Mouse (Mus musculus): ENCODE results near the gene Rxra.

The Rxra gene

DNA sequence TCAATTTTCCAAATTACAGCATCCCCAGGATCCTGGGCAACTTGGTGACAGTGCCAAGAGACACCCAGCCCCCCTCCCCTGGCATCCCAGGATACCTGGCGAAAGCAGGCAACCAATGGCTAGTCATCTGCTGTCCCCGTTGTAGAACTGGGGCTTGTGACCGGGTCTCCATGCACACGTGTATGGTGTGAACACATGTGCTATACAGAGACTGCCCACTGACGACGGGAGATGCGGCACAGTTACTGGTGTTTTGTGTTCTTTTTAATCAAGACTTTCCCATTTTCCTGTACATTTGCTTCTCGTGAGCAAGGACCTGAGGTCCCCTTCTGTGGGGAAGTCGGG is 85.7 kb downstream of the Rxra start:
- in situ Hi-C loops (cut with MboI; ENCODE audit: low sequenced_read_pairs), result loop anchor here (25.0 kb wide), 1 partner anchor 475 kb away; no protein-coding TSS in a partner anchor

DNA sequence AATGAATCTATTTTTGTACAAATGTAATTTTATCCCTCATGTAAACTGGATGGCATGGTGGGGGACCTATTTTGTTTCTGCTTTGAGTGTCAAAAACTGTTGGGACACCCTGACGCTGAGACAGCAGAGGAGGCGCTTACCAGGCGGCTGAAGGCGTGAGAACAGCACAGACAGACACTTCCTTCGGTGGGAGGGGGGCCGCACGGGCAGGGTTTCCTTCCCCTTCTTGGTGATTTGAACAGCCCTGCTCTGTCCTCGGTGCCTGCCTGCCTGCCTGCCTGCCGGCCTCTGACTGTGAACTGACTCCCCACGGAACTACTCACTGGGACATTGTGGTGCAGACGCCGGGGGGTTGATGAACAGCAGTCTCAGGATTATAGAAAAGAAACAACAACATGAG is 86.3 kb downstream of the Rxra start:
- in situ Hi-C loops (cut with MboI; ENCODE audit: low sequenced_read_pairs), result loop anchor here (25.0 kb wide), 1 partner anchor 475 kb away; no protein-coding TSS in a partner anchor

DNA sequence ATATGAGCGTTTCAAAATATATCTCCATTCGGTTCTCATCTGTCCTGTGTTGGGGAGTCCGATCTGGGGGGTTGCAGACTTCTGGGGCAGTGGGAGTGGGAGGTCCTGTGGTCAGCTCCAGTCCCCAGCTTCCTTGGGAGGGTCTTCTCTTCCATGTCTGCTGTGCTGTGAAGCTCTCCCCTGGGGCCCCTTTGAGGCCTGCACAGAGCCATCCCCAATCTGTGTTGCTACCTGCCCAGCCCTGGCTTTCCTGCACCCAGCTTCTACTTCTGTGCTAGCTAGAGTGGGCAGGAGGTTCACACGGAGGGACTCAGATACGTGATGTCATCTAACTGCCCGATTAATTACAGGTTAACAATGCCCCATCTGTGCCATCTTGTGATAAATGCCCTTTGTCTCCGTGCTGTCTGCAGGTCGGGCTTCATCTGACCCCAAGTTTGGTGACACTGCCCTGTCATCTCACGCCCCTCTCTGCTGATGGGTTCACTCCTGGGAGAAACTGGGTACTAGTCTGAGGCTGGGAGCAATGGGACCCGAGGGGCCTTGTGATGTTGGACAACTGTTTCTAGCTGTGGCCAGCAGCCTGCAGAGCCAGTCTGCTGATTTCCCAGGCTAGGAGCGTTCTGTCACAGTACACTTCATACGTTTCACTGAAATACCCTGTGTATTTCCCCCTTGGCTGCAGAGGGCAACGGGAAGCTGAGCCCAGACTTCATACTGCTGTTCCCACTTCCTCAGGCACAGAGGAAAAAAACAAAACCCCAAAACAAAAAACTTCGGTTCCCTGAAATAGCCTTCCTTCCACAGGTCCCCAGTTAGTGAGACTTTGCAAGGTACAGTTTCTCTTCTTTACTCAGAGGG is 86.9 kb downstream of the Rxra start:
- in situ Hi-C loops (cut with MboI; ENCODE audit: low sequenced_read_pairs), result loop anchor here (25.0 kb wide), 1 partner anchor 476 kb away; no protein-coding TSS in a partner anchor

DNA sequence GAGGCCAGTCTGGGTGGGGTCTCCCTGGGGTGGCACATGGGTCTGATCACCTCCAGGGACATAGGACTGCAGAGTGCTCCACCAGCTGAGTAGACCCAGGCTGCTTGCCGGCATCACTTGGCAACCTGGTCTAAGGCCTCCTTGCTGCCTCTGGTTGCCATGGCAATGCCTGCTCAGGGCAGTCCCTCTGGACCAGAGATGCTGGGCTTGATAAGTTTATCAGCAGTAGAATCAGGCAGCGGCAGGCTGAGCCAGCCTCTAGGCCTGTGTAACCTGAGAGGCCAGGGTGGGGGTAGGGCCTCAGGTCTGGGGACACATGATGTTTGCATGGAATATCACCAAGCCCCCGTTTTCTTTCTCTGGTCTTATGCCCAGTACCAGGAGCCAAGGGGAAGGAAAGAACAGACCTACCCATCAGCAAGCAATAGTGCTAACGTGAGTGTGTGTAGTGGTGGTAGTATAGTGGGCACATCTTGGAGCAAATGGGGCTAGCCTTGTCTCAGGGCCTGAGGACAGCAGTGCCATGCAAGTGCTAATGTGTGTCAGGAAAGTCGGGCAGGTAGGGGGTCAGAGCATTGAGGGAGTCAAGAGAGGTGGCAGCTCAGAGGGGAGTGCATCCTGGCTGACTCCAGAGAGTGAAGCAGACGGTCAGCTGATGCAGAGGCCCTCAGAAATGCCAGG is 88.2 kb downstream of the Rxra start:
- in situ Hi-C loops (cut with MboI; ENCODE audit: low sequenced_read_pairs), result loop anchor here (25.0 kb wide), 1 partner anchor 477 kb away; no protein-coding TSS in a partner anchor

DNA sequence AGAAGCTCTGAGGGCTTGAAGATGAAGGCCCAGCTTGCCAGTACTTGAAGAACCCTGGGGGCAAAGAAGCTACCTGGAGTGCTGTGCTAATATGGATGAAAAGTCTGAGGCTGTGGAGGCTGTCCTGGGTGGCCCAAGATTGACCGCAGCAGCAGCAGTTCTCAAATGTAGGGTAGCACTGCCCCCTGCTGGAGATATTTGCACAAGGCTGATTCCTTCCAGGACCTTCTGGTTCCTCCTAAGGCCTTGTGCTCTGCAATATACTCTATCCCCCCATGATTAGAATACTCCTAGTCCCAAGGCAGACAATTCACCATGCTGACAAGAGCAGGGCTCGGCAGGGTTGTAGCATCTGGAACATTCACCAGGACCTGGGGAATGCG is 88.7 kb downstream of the Rxra start:
- in situ Hi-C loops (cut with MboI; ENCODE audit: low sequenced_read_pairs), result loop anchor here (5.0 to 25.0 kb wide), 2 partner anchors 208 to 478 kb away; no protein-coding TSS in a partner anchor

DNA sequence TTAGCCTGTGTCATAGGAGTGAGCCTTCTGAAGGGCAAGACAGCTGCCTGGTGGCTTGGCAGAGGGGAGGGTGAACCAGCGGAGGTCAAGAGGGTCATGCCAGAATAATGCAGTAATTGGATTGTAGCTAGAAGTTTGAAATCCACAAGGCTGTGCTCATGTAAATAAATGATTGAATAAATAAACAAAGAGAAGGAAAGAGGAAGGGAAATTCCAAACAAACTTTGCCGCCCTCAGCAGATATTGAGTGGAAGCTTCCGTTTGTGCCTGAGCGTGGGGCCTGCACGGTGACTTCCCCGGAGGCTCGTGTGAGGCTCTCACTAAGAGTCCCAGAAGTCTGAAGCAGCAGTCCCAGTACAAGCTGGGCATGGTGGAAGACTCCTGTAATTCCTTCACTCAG is 91.5 kb downstream of the Rxra start:
- in situ Hi-C loops (cut with MboI; ENCODE audit: low sequenced_read_pairs), result loop anchor here (5.0 to 25.0 kb wide), 2 partner anchors 210 to 480 kb away; no protein-coding TSS in a partner anchor

DNA sequence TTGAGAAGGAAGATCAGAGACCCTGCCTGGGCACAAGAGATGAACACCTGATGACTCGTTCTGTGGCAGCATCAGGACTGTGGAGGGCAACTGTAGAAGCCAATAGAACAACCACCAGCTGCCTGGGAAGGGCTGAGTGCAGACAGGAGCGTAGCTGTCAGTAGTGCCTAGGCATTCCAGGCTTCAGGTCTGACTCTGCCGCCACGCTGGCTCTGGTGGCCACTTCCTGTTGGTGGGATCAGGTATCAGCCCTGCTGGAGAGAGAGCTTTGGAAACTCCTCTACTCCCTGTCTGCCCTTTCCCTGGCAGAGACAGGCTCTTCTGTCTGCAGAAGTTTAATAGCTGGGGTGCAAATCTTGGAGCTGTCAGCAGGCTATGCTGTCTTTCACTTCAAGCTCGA is 93.5 kb downstream of the Rxra start:
- in situ Hi-C loops (cut with MboI; ENCODE audit: low sequenced_read_pairs), result loop anchor here (5.0 to 25.0 kb wide), 2 partner anchors 212 to 482 kb away; no protein-coding TSS in a partner anchor

DNA sequence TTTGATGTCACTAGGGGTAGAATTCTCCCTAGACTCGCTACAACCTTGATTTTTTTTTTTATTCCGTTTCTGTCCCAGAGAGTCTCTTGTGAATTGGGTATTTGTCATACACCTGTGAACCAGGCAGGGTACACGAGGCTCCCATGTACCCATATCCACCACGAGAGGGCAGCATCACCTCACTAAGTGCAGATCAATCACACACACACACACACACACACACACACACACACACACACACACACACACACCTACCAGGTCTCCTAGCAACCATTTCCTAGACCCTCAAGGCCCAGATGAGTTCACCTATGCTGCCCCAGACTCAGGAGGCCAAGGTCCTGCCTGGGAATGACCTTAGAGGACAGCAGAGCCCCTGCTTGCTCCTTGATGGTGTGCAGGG is 94.0 kb downstream of the Rxra start:
- in situ Hi-C loops (cut with MboI; ENCODE audit: low sequenced_read_pairs), result loop anchor here (25.0 kb wide), 1 partner anchor 483 kb away; no protein-coding TSS in a partner anchor

DNA sequence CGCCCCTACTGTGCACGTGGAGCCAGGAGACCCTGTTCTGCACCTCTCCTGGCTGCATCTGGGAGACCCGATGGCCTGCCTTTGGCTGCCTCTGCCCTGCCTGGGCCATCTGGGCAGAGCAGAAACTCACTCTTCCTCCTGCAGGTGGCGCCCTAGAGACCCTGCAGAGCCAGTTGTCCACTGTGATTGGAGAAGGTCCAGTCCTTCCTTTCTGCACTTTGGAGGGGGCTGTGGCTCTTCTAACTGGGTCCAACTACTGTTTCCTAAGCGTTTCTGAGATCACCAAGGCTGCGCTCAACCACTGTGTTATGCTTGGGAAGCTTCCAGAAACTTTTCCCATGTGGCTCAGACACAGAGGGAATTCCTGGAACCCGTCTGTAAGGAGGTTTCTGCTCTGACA is 95.7 kb downstream of the Rxra start:
- in situ Hi-C loops (cut with MboI; ENCODE audit: low sequenced_read_pairs), result loop anchor here (25.0 kb wide), 1 partner anchor 485 kb away; no protein-coding TSS in a partner anchor

DNA sequence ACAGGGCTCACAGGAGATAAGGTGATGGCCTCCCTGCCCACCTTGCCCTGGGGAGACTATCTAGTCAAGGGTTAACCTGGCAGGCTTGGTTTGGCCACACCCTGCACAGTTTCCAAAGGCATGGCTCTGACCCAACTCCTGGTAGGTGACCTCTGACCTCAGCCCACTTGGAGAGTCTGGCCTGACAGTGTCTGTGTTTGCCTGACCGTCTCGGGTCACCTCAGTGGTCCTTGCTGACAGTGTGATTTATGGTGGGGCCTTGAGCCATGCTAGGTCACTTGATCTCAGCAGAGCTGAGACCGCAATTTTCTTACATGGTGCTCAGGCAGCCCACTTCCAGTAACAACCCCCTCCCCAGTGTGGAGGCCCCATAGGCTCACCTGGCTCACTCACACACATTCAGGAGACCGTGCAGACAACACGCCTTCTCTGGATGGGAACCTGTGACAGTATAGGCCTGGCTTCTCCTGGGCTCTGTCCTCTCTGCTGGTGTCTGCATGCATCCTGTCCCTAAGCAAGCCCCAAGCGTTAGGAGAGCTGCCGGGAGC is 96.7 kb downstream of the Rxra start:
- in situ Hi-C loops (cut with MboI; ENCODE audit: low sequenced_read_pairs), result loop anchor here (25.0 kb wide), 1 partner anchor 486 kb away; no protein-coding TSS in a partner anchor

DNA sequence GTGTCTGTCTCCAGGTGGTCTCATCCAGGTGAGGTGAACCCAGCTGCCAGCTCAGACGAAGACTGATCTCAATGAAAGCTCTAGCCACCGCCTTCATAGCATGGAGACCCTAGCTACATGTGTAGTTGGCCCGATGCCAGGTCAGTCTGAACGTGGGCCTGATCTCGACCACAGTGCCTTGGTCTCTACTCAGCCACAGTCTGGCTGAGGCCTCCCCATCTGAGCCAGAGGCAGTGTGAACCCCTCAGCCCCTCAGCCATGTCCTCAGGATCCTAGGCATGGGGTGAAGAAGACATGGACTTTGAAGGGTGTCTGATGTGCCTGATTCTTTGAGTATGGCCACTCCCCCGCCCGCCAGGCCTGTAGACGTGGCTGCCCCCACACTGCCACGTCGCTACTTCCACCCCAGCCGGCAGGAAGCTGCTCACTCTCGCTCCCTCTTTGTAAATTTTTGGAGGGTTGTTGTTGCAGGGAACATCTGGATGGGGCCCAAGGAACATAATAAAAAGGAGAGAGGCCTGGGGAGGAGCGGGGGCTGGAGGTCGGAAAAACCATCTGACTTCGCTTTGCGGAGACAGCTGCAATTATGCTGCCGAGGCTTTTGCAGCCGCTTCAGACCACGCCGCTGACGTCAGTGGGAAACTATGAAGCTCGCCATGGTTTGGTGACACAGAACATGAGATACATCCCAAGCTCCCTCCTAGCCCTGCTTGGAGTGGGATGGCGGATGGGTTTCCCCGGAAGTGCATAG is 97.9 kb downstream of the Rxra start:
- in situ Hi-C loops (cut with MboI; ENCODE audit: low sequenced_read_pairs), result loop anchor here (25.0 kb wide), 1 partner anchor 487 kb away; no protein-coding TSS in a partner anchor

DNA sequence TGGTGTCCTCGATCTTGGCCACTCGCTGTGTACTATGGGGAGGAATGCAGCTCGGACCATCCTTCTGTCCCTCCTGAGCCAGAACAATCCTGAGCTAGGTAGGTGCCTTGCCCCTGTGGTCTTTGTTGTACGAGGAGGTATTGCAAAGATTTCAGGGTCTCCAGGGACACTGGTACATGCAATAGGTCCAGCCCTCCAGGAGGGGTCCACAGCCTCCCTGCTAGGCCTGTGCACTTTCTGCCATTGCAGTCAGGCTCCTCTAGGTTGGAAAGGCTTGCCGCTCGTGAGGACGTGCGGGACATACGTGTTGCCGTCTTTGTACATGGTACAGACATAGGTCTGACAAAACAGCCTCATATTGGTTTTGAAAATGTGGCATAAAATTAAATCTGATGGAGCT is 98.8 kb downstream of the Rxra start:
- in situ Hi-C loops (cut with MboI; ENCODE audit: low sequenced_read_pairs), result no loop called here

DNA sequence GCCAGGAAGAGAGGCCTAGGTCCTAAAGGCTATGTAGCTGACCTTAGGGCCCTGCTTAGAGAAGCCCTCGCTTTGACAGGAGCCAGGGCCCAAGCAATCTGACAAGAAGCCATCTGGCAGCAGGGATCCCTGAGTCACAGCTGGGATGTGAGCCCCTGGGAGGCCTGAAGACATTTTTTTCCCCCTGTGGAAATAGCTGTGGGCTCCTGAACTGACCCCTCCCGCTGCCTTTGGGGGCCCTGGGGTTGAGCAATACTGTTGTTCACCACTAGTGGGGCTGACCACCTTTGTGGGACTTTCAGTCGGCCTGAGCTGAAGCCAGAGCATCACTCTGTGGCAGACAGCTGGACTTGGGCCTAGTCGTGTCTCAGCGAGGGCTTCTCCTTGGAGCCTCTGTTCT is 99.4 kb downstream of the Rxra start:
- in situ Hi-C loops (cut with MboI; ENCODE audit: low sequenced_read_pairs), result no loop called here

DNA sequence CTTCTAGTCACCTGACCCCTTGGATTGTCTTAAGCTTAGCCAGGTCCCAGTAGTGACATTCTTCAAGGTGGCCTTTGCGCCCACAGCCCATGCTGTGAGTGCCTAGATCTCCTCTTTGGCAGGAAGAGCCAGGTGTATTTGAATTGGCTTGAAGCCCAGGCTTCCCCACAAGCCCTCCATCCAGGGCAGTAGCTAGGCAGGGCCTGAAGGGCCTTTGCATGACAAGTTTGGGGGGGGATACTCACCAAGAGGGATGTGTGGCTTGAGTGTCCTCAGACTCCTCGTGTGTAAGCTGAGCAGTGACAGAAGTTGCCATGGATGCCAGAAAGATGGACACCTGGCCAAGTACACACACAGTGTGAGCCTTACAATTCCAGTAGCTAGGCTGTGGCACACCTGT is 101.5 kb downstream of the Rxra start:
- in situ Hi-C loops (cut with MboI; ENCODE audit: low sequenced_read_pairs), result no loop called here

DNA sequence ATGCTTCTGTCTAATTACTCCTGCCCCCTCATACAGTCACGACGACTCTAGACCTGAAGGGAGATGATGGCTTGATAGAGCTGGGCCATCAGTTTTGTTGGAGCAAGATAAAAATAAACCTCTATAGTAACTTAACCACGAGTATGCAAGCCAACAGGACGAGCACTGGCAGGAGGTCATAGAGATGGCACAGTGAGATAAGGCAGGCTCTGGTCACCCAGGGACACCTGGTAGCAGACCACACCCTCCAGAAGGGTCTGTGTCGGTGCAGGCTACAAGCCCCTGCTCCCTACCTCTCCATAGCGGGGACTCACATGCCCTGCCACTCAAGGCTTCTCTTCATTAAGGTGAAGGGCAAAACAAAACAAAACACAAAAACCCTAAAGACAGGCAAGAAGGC is 102.0 kb downstream of the Rxra start:
- in situ Hi-C loops (cut with MboI; ENCODE audit: low sequenced_read_pairs), result no loop called here

DNA sequence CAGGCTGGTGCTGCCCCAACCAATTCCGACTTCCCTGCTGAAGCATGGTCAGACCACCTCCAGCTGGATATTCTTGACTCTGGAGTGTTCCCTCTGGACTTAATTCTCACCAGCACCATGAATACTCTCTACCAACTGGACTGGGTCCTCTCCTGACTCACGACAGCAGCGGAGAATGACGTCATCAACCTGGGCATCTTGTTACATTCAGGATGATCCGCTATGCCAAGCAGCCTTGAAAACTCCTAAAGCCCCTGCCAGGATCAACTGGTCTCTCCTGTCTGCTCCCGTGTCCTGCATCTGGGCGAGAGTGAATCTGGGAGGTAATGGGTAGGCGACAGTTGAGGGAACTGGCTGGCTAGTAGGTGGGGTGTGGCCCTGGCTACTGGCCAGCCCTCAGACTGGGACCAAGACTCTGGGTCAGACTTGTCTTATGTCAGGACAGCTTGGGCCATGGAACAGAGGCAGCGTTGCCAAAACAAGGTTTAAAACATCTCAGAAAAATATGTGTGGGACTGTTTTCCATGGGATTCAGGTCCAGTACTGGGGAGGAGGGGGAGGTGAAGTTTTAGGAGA is 103.1 kb downstream of the Rxra start:
- in situ Hi-C loops (cut with MboI; ENCODE audit: low sequenced_read_pairs), result no loop called here

DNA sequence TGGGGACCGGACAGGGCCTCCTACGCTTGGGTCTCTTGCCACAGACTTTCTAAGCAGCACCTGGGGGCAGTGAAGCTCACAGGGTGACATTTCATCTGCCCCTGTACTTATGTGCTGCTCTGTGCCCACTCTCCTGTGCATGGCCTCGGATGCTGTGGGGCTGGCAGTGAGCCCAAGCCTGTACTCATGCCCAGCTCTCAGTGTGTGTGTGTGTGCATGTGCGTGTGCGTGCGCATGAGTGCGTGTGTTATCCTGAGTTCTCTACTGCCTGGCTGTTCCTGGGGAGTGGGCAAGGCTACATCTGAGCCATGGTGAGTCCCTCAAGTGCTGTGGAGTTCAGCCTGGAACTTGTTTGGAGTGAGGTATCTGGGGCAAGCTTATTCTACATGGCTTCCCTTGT is 103.9 kb downstream of the Rxra start:
- in situ Hi-C loops (cut with MboI; ENCODE audit: low sequenced_read_pairs), result no loop called here

DNA sequence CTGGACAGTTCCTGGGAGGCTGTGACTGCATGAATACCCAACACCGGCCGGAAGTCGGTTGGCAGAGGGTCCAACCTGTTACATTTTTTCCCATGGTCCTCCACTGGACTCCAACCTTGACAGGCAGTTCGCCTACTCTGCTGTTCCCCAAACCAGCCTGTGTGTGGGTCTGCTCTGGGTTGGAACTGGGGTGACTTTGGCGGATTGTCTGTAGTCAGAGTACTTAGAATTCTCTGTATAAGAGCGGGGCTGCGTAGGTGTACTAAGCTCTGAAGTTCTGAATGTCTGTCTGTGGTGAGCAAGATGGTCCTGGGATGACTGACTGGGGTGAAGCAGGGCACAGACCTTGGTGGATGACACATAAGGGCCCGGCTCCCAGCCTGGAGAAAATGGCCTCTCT is 109.1 kb downstream of the Rxra start:
- in situ Hi-C loops (cut with MboI; ENCODE audit: low sequenced_read_pairs), result no loop called here

DNA sequence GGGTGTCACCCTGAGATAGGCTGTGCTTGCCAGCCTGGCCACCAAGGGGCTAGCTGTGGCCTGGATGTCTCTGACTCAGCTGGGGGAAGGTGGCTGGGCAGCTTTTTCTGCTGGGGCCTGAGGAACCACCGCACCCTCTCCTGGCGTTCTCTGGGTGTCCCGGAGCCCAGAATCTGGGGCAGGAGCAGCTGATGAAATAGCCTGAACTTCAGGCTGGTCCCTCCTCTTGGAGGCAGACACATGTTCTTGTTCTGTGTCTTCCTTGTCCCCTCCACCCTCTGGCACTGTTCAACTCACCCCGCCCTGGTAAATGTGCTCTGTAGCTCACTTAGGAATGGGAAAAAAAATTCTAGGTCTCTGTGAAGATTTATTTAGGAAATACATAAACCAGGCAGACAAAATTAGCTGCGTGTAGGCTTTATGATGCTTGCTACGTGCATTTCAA is 109.8 kb downstream of the Rxra start:
- in situ Hi-C loops (cut with MboI; ENCODE audit: low sequenced_read_pairs), result no loop called here

DNA sequence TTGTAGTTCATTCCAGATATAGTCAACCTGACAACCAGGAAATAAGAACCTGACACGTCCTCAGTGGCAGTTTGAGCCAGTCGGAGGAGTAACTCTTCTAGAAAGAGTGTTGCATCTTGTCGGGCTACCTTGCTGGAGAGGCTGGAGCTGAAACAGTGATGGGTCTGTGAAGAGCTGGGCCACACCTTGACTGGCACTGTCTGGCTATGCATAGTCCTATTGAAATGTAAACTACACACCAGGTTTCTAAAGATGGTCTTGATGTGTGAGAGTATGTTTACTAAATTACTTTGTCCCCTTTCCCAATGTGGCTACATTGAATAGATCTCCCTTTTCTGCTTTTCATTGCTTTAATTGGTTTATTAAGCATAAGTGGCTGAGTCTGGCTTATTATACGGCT is 115.3 kb downstream of the Rxra start:
- in situ Hi-C loops (cut with MboI; ENCODE audit: low sequenced_read_pairs), result no loop called here
